Mouse (Mus musculus): ENCODE results near the gene Rundc3a.

DNA sequence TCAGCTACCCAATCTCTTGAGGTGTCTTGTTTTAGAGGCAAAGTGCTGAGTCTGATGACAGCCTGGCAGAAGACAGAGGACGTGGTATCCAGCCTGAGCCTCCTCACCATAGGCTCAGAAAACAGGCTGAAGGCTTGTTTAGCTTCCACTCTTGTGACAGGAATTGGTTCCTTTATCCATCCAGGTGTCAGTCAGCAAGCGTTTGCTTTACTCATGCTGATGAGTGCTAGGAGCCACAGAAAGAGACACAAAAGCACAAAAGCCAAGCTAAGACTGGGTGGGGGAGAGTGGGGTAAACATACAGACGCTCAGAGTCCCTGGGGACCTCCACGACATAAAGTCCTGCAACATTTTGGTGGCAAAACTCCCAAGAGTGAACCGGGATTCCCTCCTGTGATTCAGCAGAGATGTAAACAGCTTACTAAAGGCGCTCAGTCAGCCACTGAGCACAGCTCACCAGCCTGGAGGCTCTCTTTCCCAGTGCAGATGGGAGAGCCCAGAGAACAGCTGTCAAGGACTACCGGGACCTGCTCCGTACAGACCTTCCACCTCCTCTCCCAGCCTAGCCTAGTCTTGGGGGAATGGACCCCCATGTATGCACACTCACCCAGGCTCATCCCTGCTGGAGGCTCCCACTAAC, 16.9 kb upstream of the Rundc3a start:
- TF ChIP-seq CTCF (IDR thresholded peaks at IDR 0.05; ENCODE audit: borderline replicate concordance, insufficient read depth, low read depth, low read length) (no peak), POLR2A (IDR thresholded peaks at IDR 0.05; ENCODE audit: borderline replicate concordance, insufficient read depth, low read length) (no peak)
